Mouse (Mus musculus): ENCODE measurements around the gene Btnl9.
A peak's percentile ranks its signal among the peaks of the same experiment; 100 is the strongest.
"Not testable (repeated sequence)": the region's sequence is repeated elsewhere in the genome, so short reads cannot be mapped to it uniquely, and the experiment has no call there.

The Btnl9 gene

GRCm38 (mm10) chr11:49186955-49187488, at the start of gene Btnl9:
Gene Btnl9, minus strand, starts transcription at chr11:49187159.
- DNase-seq (ENCODE audit: low read depth, low spot score): no peak

GRCm38 (mm10) chr11:49235459-49236207, 48.7 kb upstream of the Btnl9 start:
- DNase-seq (ENCODE audit: low read depth, low spot score): no peak

GRCm38 (mm10) chr11:49232781-49233180, 45.8 kb upstream of the Btnl9 start:
- DNase-seq (ENCODE audit: low read depth, low spot score): no peak

- DNase-seq (ENCODE audit: low read depth, low spot score): no peak
Measured at GRCm38 (mm10) chr11:49224455-49224854, 37.5 kb upstream of the Btnl9 start.

- DNase-seq (ENCODE audit: low read depth, low spot score): no peak
Measured at GRCm38 (mm10) chr11:49219271-49219670, 32.3 kb upstream of the Btnl9 start.

GRCm38 (mm10) chr11:49213505-49213904, 26.5 kb upstream of the Btnl9 start:
- DNase-seq (ENCODE audit: low read depth, low spot score): no peak

GRCm38 (mm10) chr11:49212577-49212976, 25.6 kb upstream of the Btnl9 start:
- no peak for DNase-seq (ENCODE audit: low read depth, low spot score)

- DNase-seq (ENCODE audit: low read depth, low spot score): no peak
Measured at GRCm38 (mm10) chr11:49207495-49207894, 20.5 kb upstream of the Btnl9 start.

GRCm38 (mm10) chr11:49205080-49205590, 18.2 kb upstream of the Btnl9 start:
- no peak for DNase-seq (ENCODE audit: low read depth, low spot score)

- peak; percentile 47 for DNase-seq (ENCODE audit: low read depth, low spot score)
Measured at GRCm38 (mm10) chr11:49203771-49204497, 17.0 kb upstream of the Btnl9 start.

GRCm38 (mm10) chr11:49203129-49203768, 16.3 kb upstream of the Btnl9 start, which contains the start of gene Zfp62:
Gene Zfp62, plus strand, starts transcription at chr11:49203292.
- peak; percentile 83 for DNase-seq (ENCODE audit: low read depth, low spot score)

GRCm38 (mm10) chr11:49202523-49203061, 15.6 kb upstream of the Btnl9 start:
- DNase-seq (ENCODE audit: low read depth, low spot score): peak; percentile 9

GRCm38 (mm10) chr11:49202071-49202470, 15.1 kb upstream of the Btnl9 start:
- no peak for DNase-seq (ENCODE audit: low read depth, low spot score)

GRCm38 (mm10) chr11:49201142-49201541, 14.2 kb upstream of the Btnl9 start:
- DNase-seq (ENCODE audit: low read depth, low spot score): no peak

GRCm38 (mm10) chr11:49200666-49201065, 13.7 kb upstream of the Btnl9 start:
- DNase-seq (ENCODE audit: low read depth, low spot score): no peak

GRCm38 (mm10) chr11:49195819-49196322, 8.9 kb upstream of the Btnl9 start:
- no peak for DNase-seq (ENCODE audit: low read depth, low spot score)

- DNase-seq (ENCODE audit: low read depth, low spot score): not testable (repeated sequence)
Measured at GRCm38 (mm10) chr11:49194771-49195170, 7.8 kb upstream of the Btnl9 start.

GRCm38 (mm10) chr11:49191083-49191482, 4.1 kb upstream of the Btnl9 start:
- no peak for DNase-seq (ENCODE audit: low read depth, low spot score)

GRCm38 (mm10) chr11:49189737-49190136, 2.8 kb upstream of the Btnl9 start:
- DNase-seq (ENCODE audit: low read depth, low spot score): peak; percentile 34

- DNase-seq (ENCODE audit: low read depth, low spot score): no peak
Measured at GRCm38 (mm10) chr11:49187701-49188100, 742 bp upstream of the Btnl9 start.

- no peak for DNase-seq (ENCODE audit: low read depth, low spot score)
Measured at GRCm38 (mm10) chr11:49186452-49186851, 507 bp downstream of the Btnl9 start.

All from embryo, embryonic 11.5 days (tissue).